Mouse (Mus musculus): ENCODE measurements around the gene Mettl16. TPM values are rescaled to one million over a fixed set of nuclear protein-coding genes. Genes with fewer than 3 reads are reported as not detected.

Gene Mettl16
- polyA plus RNA-seq, 1 experiment from 2014 or later: 13.4 TPM

DNA sequence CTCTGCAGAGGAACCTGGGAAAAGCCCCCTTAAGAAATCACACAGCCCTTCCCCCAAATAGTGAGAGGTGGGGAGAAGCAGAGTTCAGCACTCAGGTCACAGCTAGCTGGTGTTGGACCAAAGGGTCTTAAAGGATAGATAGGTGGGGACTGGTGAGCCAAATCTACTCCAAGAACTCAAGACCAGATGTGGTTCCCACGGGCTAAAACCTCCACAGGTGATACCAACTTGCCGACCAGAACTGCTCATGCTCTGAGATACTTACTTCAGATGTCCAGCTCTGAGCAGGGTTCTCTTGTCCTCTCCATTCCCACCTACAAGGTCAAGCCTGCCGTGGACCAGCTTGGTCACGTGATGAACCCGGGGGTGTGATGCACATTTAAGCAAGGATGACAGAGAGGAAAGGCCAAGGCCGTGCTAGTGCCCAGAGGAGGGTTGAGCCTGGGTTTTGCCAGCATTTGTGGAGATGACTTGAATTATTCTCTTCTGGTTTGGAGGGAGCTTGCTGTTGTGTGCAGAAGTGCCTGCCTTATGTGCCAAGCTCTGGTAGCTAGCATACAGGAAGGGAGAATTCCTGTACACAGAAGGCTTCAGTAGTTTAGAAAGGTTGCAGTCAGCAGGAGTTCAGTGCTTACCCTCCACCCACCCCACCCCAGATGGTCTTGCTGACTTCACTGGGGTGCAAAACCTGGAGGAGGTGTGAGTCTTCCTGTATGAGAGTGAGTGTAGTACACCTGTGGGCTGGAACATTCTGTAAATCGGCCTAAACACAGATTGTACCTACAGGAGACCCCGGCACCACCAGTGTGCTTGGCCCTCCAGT, 63.1 kb downstream of the Mettl16 start:
- no peaks in the 10 kb centered on the region; the same call in 1 of the 2 replicates for H3K36me3 ChIP-seq (ENCODE audit: control insufficient read depth, insufficient read depth, low read length)
- H3K27me3 ChIP-seq (ENCODE audit: control insufficient read depth, insufficient read depth, low read length): no peaks in the 10 kb centered on the region
- DNase-seq (ENCODE audit: low spot score): no peak
- H3K27ac ChIP-seq (replicated peaks): peak overlapping the region; percentile 71; the same call in 1 of the 2 replicates
- TF ChIP-seq EP300 (optimal IDR thresholded peaks at IDR 0.05): no peak
- no peak for TF ChIP-seq CTCF (IDR thresholded peaks at IDR 0.05; ENCODE audit: low read depth)
- WGBS: 79% methylated on average over 8 of the region's 8 CpGs
- H3K4me2 ChIP-seq (replicated peaks; ENCODE audit: low read depth): no peak overlapping the region
- peaks cover 12% of the 10 kb centered on the region; the same call in 1 of the 2 replicates for H3K4me1 ChIP-seq (replicated peaks; ENCODE audit: control insufficient read depth, insufficient read depth)
- H3K4me3 ChIP-seq (ENCODE audit: low read depth, low read length): no peak overlapping the region
- H3K9ac ChIP-seq (ENCODE audit: low read length): no peak overlapping the region
- no peaks in the 10 kb centered on the region for H3K9me3 ChIP-seq (ENCODE audit: control insufficient read depth, low read length)
- no peak for ATAC-seq (ENCODE audit: low FRiP score, low TSS enrichment)

DNA sequence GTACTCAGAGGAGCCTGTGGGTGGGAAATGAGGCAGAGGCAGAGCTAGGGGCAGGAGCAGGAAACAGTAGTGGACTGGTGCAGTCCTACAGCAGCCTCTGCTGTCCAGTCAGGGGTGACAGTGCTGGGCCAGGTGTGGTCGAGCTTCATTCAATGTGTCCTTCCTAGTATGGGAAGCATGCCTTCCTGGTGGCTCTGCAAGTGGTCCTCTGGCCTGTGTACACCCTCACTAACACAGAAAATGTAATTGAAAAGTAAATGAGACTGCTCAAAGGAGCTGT, 63.7 kb downstream of the Mettl16 start:
- Histone ChIP-seq H3K4me2 (replicated peaks; ENCODE audit: low read depth) (no peak overlapping the region), H3K9ac (ENCODE audit: low read length) (no peak overlapping the region), H3K4me3 (ENCODE audit: low read depth, low read length) (no peak overlapping the region), H3K36me3 (ENCODE audit: control insufficient read depth, insufficient read depth, low read length) (no peaks in the 10 kb centered on the region; the same call in 1 of the 2 replicates), H3K4me1 (replicated peaks; ENCODE audit: control insufficient read depth, insufficient read depth) (peaks cover 12% of the 10 kb centered on the region; the same call in 1 of the 2 replicates), H3K27ac (replicated peaks) (peak overlapping the region; percentile 71; the same call in 1 of the 2 replicates), H3K9me3 (ENCODE audit: control insufficient read depth, low read length) (no peaks in the 10 kb centered on the region), H3K27me3 (ENCODE audit: control insufficient read depth, insufficient read depth, low read length) (no peaks in the 10 kb centered on the region)
- DNase-seq (ENCODE audit: low spot score) (no peak), ATAC-seq (ENCODE audit: low FRiP score, low TSS enrichment) (no peak)
- peak; percentile 20; the same call in 1 of the 2 replicates for TF ChIP-seq CTCF (IDR thresholded peaks at IDR 0.05; ENCODE audit: low read depth)
- no peak for TF ChIP-seq EP300 (optimal IDR thresholded peaks at IDR 0.05)
- WGBS: 50% methylated on average over 1 of the region's 1 CpGs

DNA sequence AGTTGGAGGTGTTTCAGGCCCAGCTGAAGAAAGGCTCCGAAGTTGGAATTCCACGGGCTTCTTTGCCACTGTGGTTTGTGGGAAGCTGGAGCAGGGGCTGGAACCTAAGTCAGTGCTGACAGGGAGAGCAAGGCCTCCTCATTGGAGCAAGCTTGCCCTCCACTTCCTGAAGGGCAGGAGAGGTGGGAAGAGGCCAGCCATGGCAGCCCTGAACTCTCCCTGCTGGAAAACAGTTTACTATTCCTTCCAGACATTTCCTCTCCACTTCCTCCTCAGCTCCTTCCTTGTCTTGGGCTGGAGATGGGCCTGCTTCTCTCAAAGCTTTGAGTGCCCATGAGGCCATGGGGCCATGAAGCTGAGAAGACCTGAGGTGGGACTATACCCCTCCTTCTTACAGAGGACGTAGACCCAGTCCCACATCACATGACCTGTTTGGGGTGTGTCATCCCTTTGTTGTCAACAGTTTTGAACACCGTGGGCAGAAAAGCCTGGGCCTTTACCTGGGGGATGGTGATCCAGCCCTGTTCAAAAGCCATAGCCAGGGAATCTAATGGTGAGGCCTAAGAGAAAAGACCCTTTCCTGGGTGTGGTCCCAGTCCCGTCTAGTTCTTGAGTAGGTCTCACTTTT, 64.1 kb downstream of the Mettl16 start:
- Histone ChIP-seq H3K27ac (replicated peaks) (peak overlapping the region; percentile 71; the same call in 1 of the 2 replicates), H3K27me3 (ENCODE audit: control insufficient read depth, insufficient read depth, low read length) (no peaks in the 10 kb centered on the region), H3K36me3 (ENCODE audit: control insufficient read depth, insufficient read depth, low read length) (no peaks in the 10 kb centered on the region; the same call in 1 of the 2 replicates), H3K4me1 (replicated peaks; ENCODE audit: control insufficient read depth, insufficient read depth) (peaks cover 12% of the 10 kb centered on the region; the same call in 1 of the 2 replicates), H3K4me2 (replicated peaks; ENCODE audit: low read depth) (no peak overlapping the region), H3K9ac (ENCODE audit: low read length) (no peak overlapping the region), H3K4me3 (ENCODE audit: low read depth, low read length) (no peak overlapping the region), H3K9me3 (ENCODE audit: control insufficient read depth, low read length) (no peaks in the 10 kb centered on the region)
- ATAC-seq (ENCODE audit: low FRiP score, low TSS enrichment): no peak
- 42% methylated on average over 5 of the region's 5 CpGs for WGBS
- DNase-seq (ENCODE audit: low spot score): no peak
- TF ChIP-seq EP300 (optimal IDR thresholded peaks at IDR 0.05): no peak
- no peak for TF ChIP-seq CTCF (IDR thresholded peaks at IDR 0.05; ENCODE audit: low read depth)

DNA sequence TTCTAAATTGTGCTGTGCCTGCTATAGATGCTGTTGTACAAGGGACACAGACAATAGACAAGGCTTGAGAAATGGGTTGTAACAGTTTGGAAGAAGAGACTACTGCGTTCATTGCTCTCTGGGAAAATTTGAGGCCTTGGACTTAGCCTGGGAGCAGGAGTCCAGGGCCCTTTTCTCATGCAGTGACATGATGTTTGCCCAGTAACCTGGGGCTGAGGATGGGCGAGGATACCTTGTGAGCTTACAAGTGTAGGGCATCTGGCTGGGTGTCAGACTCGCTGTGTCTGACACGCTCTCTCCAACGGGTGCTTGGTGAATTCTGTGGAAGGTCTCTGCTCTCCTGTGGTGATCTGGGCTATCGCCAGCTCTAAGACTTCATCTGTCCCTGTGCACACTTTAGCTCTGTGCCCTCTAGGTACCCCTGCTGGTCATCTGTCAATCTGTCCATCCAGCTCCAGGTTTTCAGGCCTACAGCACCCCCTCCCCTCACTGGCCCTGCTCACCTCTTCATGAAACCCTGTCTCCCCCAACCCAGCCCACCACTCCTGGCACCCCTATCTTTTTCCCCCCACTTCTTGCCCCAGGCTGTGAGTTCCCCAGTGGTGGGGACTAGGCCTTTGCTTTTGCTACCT, 65.1 kb downstream of the Mettl16 start:
- H3K27me3 ChIP-seq (ENCODE audit: control insufficient read depth, insufficient read depth, low read length): no peaks in the 10 kb centered on the region
- H3K9me3 ChIP-seq (ENCODE audit: control insufficient read depth, low read length): no peaks in the 10 kb centered on the region
- 86% methylated on average over 6 of the region's 6 CpGs for WGBS
- DNase-seq (ENCODE audit: low spot score): no peak
- no peak overlapping the region for H3K9ac ChIP-seq (ENCODE audit: low read length)
- H3K36me3 ChIP-seq (ENCODE audit: control insufficient read depth, insufficient read depth, low read length): no peaks in the 10 kb centered on the region; the same call in 1 of the 2 replicates
- no peak overlapping the region for H3K4me2 ChIP-seq (replicated peaks; ENCODE audit: low read depth)
- no peak overlapping the region for H3K4me3 ChIP-seq (ENCODE audit: low read depth, low read length)
- TF ChIP-seq EP300 (optimal IDR thresholded peaks at IDR 0.05): no peak
- TF ChIP-seq CTCF (IDR thresholded peaks at IDR 0.05; ENCODE audit: low read depth): no peak
- H3K4me1 ChIP-seq (replicated peaks; ENCODE audit: control insufficient read depth, insufficient read depth): peaks cover 12% of the 10 kb centered on the region; the same call in 1 of the 2 replicates
- H3K27ac ChIP-seq (replicated peaks): no peak overlapping the region
- ATAC-seq (ENCODE audit: low FRiP score, low TSS enrichment): no peak

DNA sequence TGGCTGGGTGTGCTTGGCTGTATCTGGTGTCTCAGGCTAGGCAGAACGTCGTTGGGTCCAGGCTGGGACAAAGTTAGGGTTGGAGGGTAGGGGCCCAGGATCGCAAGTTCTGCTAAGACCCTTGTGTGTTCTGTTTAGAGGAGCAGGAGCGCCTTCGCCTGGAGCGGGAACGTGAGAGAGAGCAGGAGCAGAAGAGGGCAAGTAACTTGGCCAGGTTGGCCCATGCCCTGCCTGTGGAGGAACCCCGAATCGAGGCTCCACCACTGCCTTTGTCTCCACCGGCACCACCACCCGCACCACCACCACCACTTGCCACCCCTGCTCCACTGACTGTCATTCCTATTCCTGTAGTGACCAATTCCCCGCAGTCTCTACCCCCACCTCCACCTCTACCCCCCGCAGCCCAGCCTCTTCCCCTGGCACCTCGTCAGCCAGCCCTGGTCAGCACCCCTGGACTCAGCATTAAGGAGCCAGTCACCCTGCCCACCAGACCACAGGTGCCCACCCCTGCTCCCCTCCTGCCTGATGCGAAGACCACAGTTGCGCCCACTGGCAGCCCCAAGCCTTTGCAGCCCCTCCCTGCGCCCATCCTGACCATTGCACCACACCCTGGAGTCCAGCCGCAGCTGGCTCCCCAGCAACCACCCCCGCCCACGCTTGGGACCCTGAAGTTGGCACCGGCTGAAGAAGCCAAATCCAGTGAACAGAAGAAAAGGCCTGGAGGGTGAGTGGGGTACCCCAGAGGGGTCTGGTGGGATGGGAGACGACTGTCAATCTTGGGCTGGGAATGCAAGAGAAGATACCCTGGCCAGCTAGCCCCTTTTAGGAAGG, 65.8 kb downstream of the Mettl16 start:
- Histone ChIP-seq H3K4me1 (replicated peaks; ENCODE audit: control insufficient read depth, insufficient read depth) (peaks cover 12% of the 10 kb centered on the region; the same call in 1 of the 2 replicates), H3K9me3 (ENCODE audit: control insufficient read depth, low read length) (no peaks in the 10 kb centered on the region), H3K4me2 (replicated peaks; ENCODE audit: low read depth) (no peak overlapping the region), H3K4me3 (ENCODE audit: low read depth, low read length) (no peak overlapping the region), H3K27ac (replicated peaks) (no peak overlapping the region), H3K36me3 (ENCODE audit: control insufficient read depth, insufficient read depth, low read length) (no peaks in the 10 kb centered on the region; the same call in 1 of the 2 replicates), H3K9ac (ENCODE audit: low read length) (no peak overlapping the region), H3K27me3 (ENCODE audit: control insufficient read depth, insufficient read depth, low read length) (no peaks in the 10 kb centered on the region)
- ATAC-seq (ENCODE audit: low FRiP score, low TSS enrichment) (no peak), DNase-seq (ENCODE audit: low spot score) (no peak)
- 92% methylated on average over 21 of the region's 22 CpGs for WGBS
- TF ChIP-seq CTCF (IDR thresholded peaks at IDR 0.05; ENCODE audit: low read depth) (no peak), EP300 (optimal IDR thresholded peaks at IDR 0.05) (no peak)

Data from stomach, postnatal 0 days (tissue).